ENCODE assay signal across 10 mouse cellular contexts in genomic region chr9:44342173-44342572, GRCm38 (mm10). TPM values are rescaled to one million over a fixed set of nuclear protein-coding genes. Genes with fewer than 3 reads are reported as not detected.
DNase-seq lines count a peak whose midpoint lies in the region; ATAC-seq and TF ChIP-seq lines count a peak whose summit lies in the region.
"Had no signal": no experiment of that assay in that cellular context is flagged by ENCODE, and none has a peak within 500 bp of the region (broad histone marks: within the 10 kb centered on the region; RNA-seq: fewer than 3 reads in every experiment).

No protein-coding gene starts in this region.

- H3K4me3 ChIP-seq in hindbrain, embryonic 10.5 days = peak overlapping the region; percentile 78
- H3K4me3 ChIP-seq in hindbrain, postnatal 0 days (ENCODE audit: low read length) = no peak overlapping the region
- peak overlapping the region; percentile 44 to 69 for H3K4me3 ChIP-seq in MEL (ENCODE audit: control insufficient read depth in 1 of 2, insufficient read depth in 1 of 2, low read depth in 2 of 2, low read length in 2 of 2)
- peak overlapping the region; percentile 70 for H3K4me3 ChIP-seq in erythroblast, embryonic 14.5 days (replicated peaks)
- H3K4me3 ChIP-seq in liver, postnatal 0 days (ENCODE audit: low read depth, low read length) = peak overlapping the region; percentile 79

- H3K9ac ChIP-seq in hindbrain, postnatal 0 days (replicated peaks; ENCODE audit: low read length) = no peak overlapping the region
- H3K9ac ChIP-seq in MEL (ENCODE audit: control insufficient read depth, low read depth, low read length, poor library complexity, severe bottlenecking) = peak overlapping the region; percentile 63
- peak overlapping the region; percentile 95 for H3K9ac ChIP-seq in liver, postnatal 0 days (replicated peaks)

- TF ChIP-seq EP300 in MEL (IDR thresholded peaks at IDR 0.05; ENCODE audit: low read depth in 1 of 2, low read length in 2 of 2) = peak in 1 of 2 experiments; percentile 80; a peak in 2 of 4 replicates
- TF ChIP-seq EP300 in liver, postnatal 0 days (IDR thresholded peaks at IDR 0.05; ENCODE audit: low read depth) = peak; percentile 94

- H3K36me3 ChIP-seq in hindbrain, embryonic 10.5 days = peaks cover 69% of the 10 kb centered on the region
- peaks cover 8% of the 10 kb centered on the region; the same call in 1 of the 2 replicates for H3K36me3 ChIP-seq in hindbrain, postnatal 0 days (ENCODE audit: insufficient read depth, low read length)
- peaks cover 0 to 27% of the 10 kb centered on the region in 2 experiments; a peak in 2 of 4 replicates for H3K36me3 ChIP-seq in MEL (ENCODE audit: control insufficient read depth in 1 of 2, insufficient read depth in 2 of 2, low read length in 2 of 2)
- H3K36me3 ChIP-seq in erythroblast, embryonic 14.5 days (ENCODE audit: control insufficient read depth) = peaks cover 86% of the 10 kb centered on the region
- peaks cover 53% of the 10 kb centered on the region for H3K36me3 ChIP-seq in liver, postnatal 0 days (replicated peaks; ENCODE audit: insufficient read depth, low read length)

- TF ChIP-seq POLR2A in MEL (IDR thresholded peaks at IDR 0.05; ENCODE audit: control insufficient read depth in 1 of 2, insufficient read depth in 1 of 2, low read depth in 1 of 2, low read length in 2 of 2, poor library complexity in 1 of 2) = peak in 1 of 2 experiments; percentile 31; a peak in 1 of 4 replicates

- TF ChIP-seq CTCF in hindbrain, postnatal 0 days (IDR thresholded peaks at IDR 0.05; ENCODE audit: low read depth) = no peak
- no peak for TF ChIP-seq CTCF in MEL (IDR thresholded peaks at IDR 0.05 in 2 of 3, conservative IDR thresholded peaks at IDR 0.05 in 1 of 3; ENCODE audit: control insufficient read depth in 1 of 3, insufficient read depth in 1 of 3, low read depth in 2 of 3, low read length in 3 of 3, poor library complexity in 1 of 3, severe bottlenecking in 1 of 3)
- TF ChIP-seq CTCF in liver, postnatal 0 days (IDR thresholded peaks at IDR 0.05; ENCODE audit: low read depth) = no peak

- H3K9me3 ChIP-seq in hindbrain, embryonic 10.5 days = no peaks in the 10 kb centered on the region
- H3K9me3 ChIP-seq in hindbrain, postnatal 0 days (ENCODE audit: low read length) = no peaks in the 10 kb centered on the region
- H3K9me3 ChIP-seq in MEL (replicated peaks; ENCODE audit: insufficient read depth, low read length) = no peaks in the 10 kb centered on the region
- no peaks in the 10 kb centered on the region; the same call in 1 of the 2 replicates for H3K9me3 ChIP-seq in erythroblast, embryonic 14.5 days (ENCODE audit: control insufficient read depth, low read length)
- H3K9me3 ChIP-seq in liver, postnatal 0 days (ENCODE audit: low read length) = no peaks in the 10 kb centered on the region

- no peak overlapping the region for H3K4me2 ChIP-seq in hindbrain, postnatal 0 days (ENCODE audit: low read depth, low read length)
- peak overlapping the region; percentile 79 for H3K4me2 ChIP-seq in liver, postnatal 0 days (ENCODE audit: low read depth, low read length)

- no peak for TF ChIP-seq RAD21 in MEL (IDR thresholded peaks at IDR 0.05; ENCODE audit: low read depth, low read length)

- no peak for ATAC-seq in hindbrain, postnatal 0 days
- ATAC-seq in liver, postnatal 0 days = peak; percentile 73

- no peaks in the 10 kb centered on the region for H3K27me3 ChIP-seq in hindbrain, embryonic 10.5 days (ENCODE audit: insufficient read depth, poor library complexity, severe bottlenecking)
- no peaks in the 10 kb centered on the region for H3K27me3 ChIP-seq in hindbrain, postnatal 0 days (ENCODE audit: insufficient read depth, low read length)
- H3K27me3 ChIP-seq in MEL (ENCODE audit: control insufficient read depth in 1 of 2, insufficient read depth in 2 of 2, low read length in 2 of 2) = no peaks in the 10 kb centered on the region
- no peaks in the 10 kb centered on the region for H3K27me3 ChIP-seq in erythroblast, embryonic 14.5 days (ENCODE audit: control insufficient read depth)
- no peaks in the 10 kb centered on the region for H3K27me3 ChIP-seq in liver, postnatal 0 days (ENCODE audit: insufficient read depth, low read length)

- DNase-seq in hindbrain, embryonic 10.5 days (ENCODE audit: low spot score) = no peak
- DNase-seq in hindbrain, postnatal 0 days (ENCODE audit: low spot score) = no peak
- DNase-seq in MEL (ENCODE audit: low read depth, low spot score) = peak; percentile 78
- DNase-seq in liver, postnatal 0 days = peak; percentile 86
- no peak for DNase-seq in layer of hippocampus, adult 9-10 months (ENCODE audit: low spot score)
- DNase-seq in right cerebral cortex, postnatal 4 days = no peak
- DNase-seq in left cerebral cortex, adult 18-20 months (ENCODE audit: low spot score in 2 of 2) = no peak
- DNase-seq: adrenal gland, postnatal 25 days; layer of hippocampus, postnatal 36 days had no signal

- peaks cover 31% of the 10 kb centered on the region for H3K4me1 ChIP-seq in hindbrain, embryonic 10.5 days (replicated peaks)
- H3K4me1 ChIP-seq in hindbrain, postnatal 0 days (ENCODE audit: insufficient read depth, low read length) = peaks cover 9% of the 10 kb centered on the region
- peaks cover 8 to 25% of the 10 kb centered on the region in 2 experiments for H3K4me1 ChIP-seq in MEL (ENCODE audit: control insufficient read depth in 1 of 2, insufficient read depth in 2 of 2, low read length in 2 of 2)
- peaks cover 55% of the 10 kb centered on the region for H3K4me1 ChIP-seq in erythroblast, embryonic 14.5 days (ENCODE audit: control insufficient read depth)
- H3K4me1 ChIP-seq in liver, postnatal 0 days (ENCODE audit: insufficient read depth) = peaks cover 10% of the 10 kb centered on the region

- WGBS in hindbrain, embryonic 10.5 days = 81% methylated on average over 3 of the region's 3 CpGs
- 90% methylated on average over 3 of the region's 3 CpGs for WGBS in hindbrain, postnatal 0 days
- 41% methylated on average over 3 of the region's 3 CpGs for WGBS in liver, postnatal 0 days (ENCODE audit: insufficient replicate concordance)

- H3K79me2 ChIP-seq in MEL (ENCODE audit: control insufficient read depth, insufficient read depth, low read length, poor library complexity) = peaks cover 25% of the 10 kb centered on the region

- peak overlapping the region; percentile 50 for H3K27ac ChIP-seq in hindbrain, embryonic 10.5 days
- H3K27ac ChIP-seq in hindbrain, postnatal 0 days = no peak overlapping the region
- H3K27ac ChIP-seq in MEL (ENCODE audit: control insufficient read depth, low read depth, low read length) = peak overlapping the region; percentile 95
- H3K27ac ChIP-seq in liver, postnatal 0 days (ENCODE audit: low read depth) = peak overlapping the region; percentile 96

RNA-seq across cellular contexts. Expression of gene Hmbs, which starts 1.9 kb away (rescaled TPM):
- polyA plus RNA-seq in hindbrain, embryonic 10.5 days (2016; fragmentation: Nextera tagmentation; extraction: Ambion mirVana) = 155 and 184 TPM in 2 replicates
- 38.7 and 38.8 TPM in 2 replicates for total RNA-seq in hindbrain, postnatal 0 days (2014; rRNA removed)
- polyA plus RNA-seq in hindbrain, postnatal 0 days (2015; fragmentation: Nextera tagmentation; extraction: Ambion mirVana) = 64.3 and 67.3 TPM in 2 replicates
- 110 and 145 TPM in 2 replicates for total RNA-seq in MEL (2012; rRNA removed)
- polyA plus RNA-seq in MEL (2012; ENCODE audit: insufficient read depth in 1 of 2, insufficient read length in 2 of 2, low read depth in 1 of 2, low replicate concordance in 2 of 2, missing spikeins in 1 of 2) = 100 to 1,000 TPM in 1 of 2 experiments, not detected in 1; 138 TPM
- polyA plus RNA-seq in erythroblast, embryonic 14.5 days (2012) = 331 and 361 TPM in 2 replicates
- 517 and 539 TPM in 2 replicates for polyA plus RNA-seq in liver, postnatal 0 days (2015; fragmentation: Nextera tagmentation; extraction: Ambion mirVana)
- 10 to 100 TPM; 18.1 to 19.7 TPM for total RNA-seq in left cerebral cortex, adult 18-20 months (2021)

RNA-seq across cellular contexts. Expression of gene H2afx, which starts 7.7 kb away (rescaled TPM):
- polyA plus RNA-seq in hindbrain, embryonic 10.5 days (2016; fragmentation: Nextera tagmentation; extraction: Ambion mirVana) = 548 and 554 TPM in 2 replicates
- 272 and 314 TPM in 2 replicates for total RNA-seq in hindbrain, postnatal 0 days (2014; rRNA removed)
- 123 and 136 TPM in 2 replicates for polyA plus RNA-seq in hindbrain, postnatal 0 days (2015; fragmentation: Nextera tagmentation; extraction: Ambion mirVana)
- 805 and 828 TPM in 2 replicates for total RNA-seq in MEL (2012; rRNA removed)
- polyA plus RNA-seq in MEL (2012; ENCODE audit: insufficient read depth in 1 of 2, insufficient read length in 2 of 2, low read depth in 1 of 2, low replicate concordance in 2 of 2, missing spikeins in 1 of 2) = 10 to 100 TPM in 1 of 2 experiments, not detected in 1; 89.6 TPM
- polyA plus RNA-seq in erythroblast, embryonic 14.5 days (2012) = 364 and 434 TPM in 2 replicates
- polyA plus RNA-seq in liver, postnatal 0 days (2015; fragmentation: Nextera tagmentation; extraction: Ambion mirVana) = 152 and 164 TPM in 2 replicates
- total RNA-seq in left cerebral cortex, adult 18-20 months (2021) = 10 to 100 TPM; 51.3 to 54.1 TPM

RNA-seq across cellular contexts. Expression of gene Dpagt1, which starts 16.4 kb away (rescaled TPM):
- 46.2 and 46.7 TPM in 2 replicates for polyA plus RNA-seq in hindbrain, embryonic 10.5 days (2016; fragmentation: Nextera tagmentation; extraction: Ambion mirVana)
- total RNA-seq in hindbrain, postnatal 0 days (2014; rRNA removed) = 16.4 and 24.6 TPM in 2 replicates
- 30.9 and 34.9 TPM in 2 replicates for polyA plus RNA-seq in hindbrain, postnatal 0 days (2015; fragmentation: Nextera tagmentation; extraction: Ambion mirVana)
- 12.7 and 14.9 TPM in 2 replicates for total RNA-seq in MEL (2012; rRNA removed)
- polyA plus RNA-seq in MEL (2012; ENCODE audit: insufficient read depth in 1 of 2, insufficient read length in 2 of 2, low read depth in 1 of 2, low replicate concordance in 2 of 2, missing spikeins in 1 of 2) = 10 to 100 TPM in 1 of 2 experiments, not detected in 1; 43.5 TPM
- polyA plus RNA-seq in erythroblast, embryonic 14.5 days (2012) = 0.15 and 0.20 TPM in 2 replicates
- polyA plus RNA-seq in liver, postnatal 0 days (2015; fragmentation: Nextera tagmentation; extraction: Ambion mirVana) = 19.0 and 19.4 TPM in 2 replicates
- 10 to 100 TPM; 13.4 to 16.3 TPM for total RNA-seq in left cerebral cortex, adult 18-20 months (2021)

RNA-seq across cellular contexts. Expression of gene Vps11, which starts 19.3 kb away (rescaled TPM):
- polyA plus RNA-seq in hindbrain, embryonic 10.5 days (2016; fragmentation: Nextera tagmentation; extraction: Ambion mirVana) = 30.9 and 34.8 TPM in 2 replicates
- total RNA-seq in hindbrain, postnatal 0 days (2014; rRNA removed) = 41.6 and 53.2 TPM in 2 replicates
- polyA plus RNA-seq in hindbrain, postnatal 0 days (2015; fragmentation: Nextera tagmentation; extraction: Ambion mirVana) = 39.3 and 39.9 TPM in 2 replicates
- 18.4 and 18.6 TPM in 2 replicates for total RNA-seq in MEL (2012; rRNA removed)
- 10 to 100 TPM in 1 of 2 experiments, not detected in 1; 27.1 TPM for polyA plus RNA-seq in MEL (2012; ENCODE audit: insufficient read depth in 1 of 2, insufficient read length in 2 of 2, low read depth in 1 of 2, low replicate concordance in 2 of 2, missing spikeins in 1 of 2)
- 1.4 and 1.5 TPM in 2 replicates for polyA plus RNA-seq in erythroblast, embryonic 14.5 days (2012)
- 12.1 and 13.3 TPM in 2 replicates for polyA plus RNA-seq in liver, postnatal 0 days (2015; fragmentation: Nextera tagmentation; extraction: Ambion mirVana)
- total RNA-seq in left cerebral cortex, adult 18-20 months (2021) = 10 to 100 TPM; 55.6 to 56.8 TPM

RNA-seq across cellular contexts. Expression of gene C2cd2l, which starts 22.1 kb away (rescaled TPM):
- polyA plus RNA-seq in hindbrain, embryonic 10.5 days (2016; fragmentation: Nextera tagmentation; extraction: Ambion mirVana) = 9.8 and 17.5 TPM in 2 replicates
- 50.5 and 55.6 TPM in 2 replicates for total RNA-seq in hindbrain, postnatal 0 days (2014; rRNA removed)
- polyA plus RNA-seq in hindbrain, postnatal 0 days (2015; fragmentation: Nextera tagmentation; extraction: Ambion mirVana) = 19.6 and 22.8 TPM in 2 replicates
- 4.3 and 4.7 TPM in 2 replicates for total RNA-seq in MEL (2012; rRNA removed)
- 10 to 100 TPM in 1 of 2 experiments, not detected in 1; 10.9 TPM for polyA plus RNA-seq in MEL (2012; ENCODE audit: insufficient read depth in 1 of 2, insufficient read length in 2 of 2, low read depth in 1 of 2, low replicate concordance in 2 of 2, missing spikeins in 1 of 2)
- polyA plus RNA-seq in erythroblast, embryonic 14.5 days (2012) = 24.5 and 25.4 TPM in 2 replicates
- 10.1 and 11.4 TPM in 2 replicates for polyA plus RNA-seq in liver, postnatal 0 days (2015; fragmentation: Nextera tagmentation; extraction: Ambion mirVana)
- 100 to 1,000 TPM; 188 to 207 TPM for total RNA-seq in left cerebral cortex, adult 18-20 months (2021)

Comparison
In these comparisons a context has a peak if more than half of its experiments do, and no peak if none do; other contexts are left out.
1. DNase-seq: peak in MEL (single experiment) and liver, postnatal 0 days (single experiment); none in hindbrain, embryonic 10.5 days (single experiment), hindbrain, postnatal 0 days (single experiment), layer of hippocampus, adult 9-10 months (single experiment), right cerebral cortex, postnatal 4 days (single experiment) and left cerebral cortex, adult 18-20 months (0 of 2).
2. RNA of gene Dpagt1, which starts 16.4 kb away (polyA plus RNA-seq): 46.2 to 46.7 TPM in hindbrain, embryonic 10.5 days, 43.5 TPM in MEL, 30.9 to 34.9 TPM in hindbrain, postnatal 0 days and 19.0 to 19.4 TPM in liver, postnatal 0 days; 0.15 to 0.20 TPM in erythroblast, embryonic 14.5 days; every median in the first group is over 10 times any median in the second.